Mouse (Mus musculus) heart, embryonic 11.5 days (tissue): ENCODE data around the gene Aqr. TPM values are rescaled to one million over a fixed set of nuclear protein-coding genes. Genes with fewer than 3 reads are reported as not detected.

Source experiments
- ATAC-seq: fragments of 200-750 bp; cut with Nextera tagmentation; replicated peaks from 2 replicates; pipeline ENCODE4 v1.8.0; 2017; ENCODE audit warnings: moderate library complexity; ENCODE audit not compliant: insufficient number of reproducible peaks, low FRiP score, low TSS enrichment
- H3K27ac ChIP-seq: fragments of 300-500 bp; sonication (generic); 2 replicates; pipeline ENCODE4 v1.5.1; 2014; ENCODE audit warnings: mild to moderate bottlenecking, low read depth, low read length
- H3K27me3 ChIP-seq: fragments of 300-500 bp; sonication (generic); 2 replicates; pipeline ENCODE4 v1.6.1; 2014; ENCODE audit warnings: mild to moderate bottlenecking, low read length, mixed read lengths; ENCODE audit not compliant: control insufficient read depth, insufficient read depth
- H3K36me3 ChIP-seq: fragments of 300-500 bp; sonication (generic); 2 replicates; pipeline ENCODE4 v1.6.1; 2014; ENCODE audit warnings: mild to moderate bottlenecking, low read length, moderate library complexity, mixed read lengths; ENCODE audit not compliant: control insufficient read depth, insufficient read depth
- H3K4me1 ChIP-seq: fragments of 300-500 bp; sonication (generic); 2 replicates; pipeline ENCODE4 v1.6.1; 2014; ENCODE audit warnings: low read length; ENCODE audit not compliant: control insufficient read depth, insufficient read depth
- H3K4me2 ChIP-seq: fragments of 300-500 bp; sonication (generic); 2 replicates; pipeline ENCODE4 v1.6.1; 2014; ENCODE audit warnings: mild to moderate bottlenecking, moderate library complexity
- H3K4me3 ChIP-seq: fragments of 300-500 bp; sonication (generic); 2 replicates; pipeline ENCODE4 v1.5.1; 2014; ENCODE audit warnings: low read depth, low read length
- H3K9ac ChIP-seq: fragments of 300-500 bp; sonication (generic); 2 replicates; pipeline ENCODE4 v1.6.1; 2014; ENCODE audit warnings: mild to moderate bottlenecking, low read depth, low read length, moderate library complexity
- H3K9me3 ChIP-seq: fragments of 300-500 bp; sonication (generic); replicated peaks from 2 replicates; pipeline ENCODE4 v1.6.1; 2016; ENCODE audit warnings: low read length; ENCODE audit not compliant: control insufficient read depth
- WGBS: fragments of 180-500 bp; shearing (Covaris S2); extraction: QIAGEN DNeasy Blood & Tissue Kit; methylation state at CpG from one replicate; pipeline ENCODE4 v1.1.7; 2014; ENCODE audit not compliant: insufficient replicate concordance; 5-methylcytosine and 5-hydroxymethylcytosine counted together
- polyA plus RNA-seq: library from polyadenylated mRNA; unstranded; fragments of >200 nt; fragmentation: Nextera tagmentation; extraction: Ambion mirVana; gene quantifications from 2 replicates; pipeline ENCODE4 v1.2.1, GENCODE M21; 2014

The Aqr gene
- polyA plus RNA-seq, 1 experiment from 2014 or later: 38.8 TPM

DNA sequence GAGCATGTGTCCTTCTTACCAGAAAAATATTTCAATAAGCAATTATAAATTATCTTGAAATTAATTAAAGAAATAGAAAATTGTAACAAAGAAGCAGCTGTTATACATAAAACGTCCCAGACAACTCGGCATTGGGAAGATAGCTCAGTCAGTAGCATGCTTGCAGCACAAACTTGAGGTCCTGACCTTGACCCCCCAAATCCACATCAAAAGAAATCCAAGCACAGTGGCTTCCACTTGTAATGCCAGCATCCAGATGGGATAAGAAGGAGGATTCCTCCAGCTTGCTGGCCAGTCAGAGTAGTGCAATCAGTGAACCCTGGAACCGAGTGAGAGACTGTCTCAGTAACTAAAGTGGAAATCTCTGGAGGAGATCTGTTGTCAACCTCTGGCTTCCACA, 120.6 kb downstream of the Aqr start:
- no peaks in the 10 kb centered on the region for H3K36me3 ChIP-seq
- no peak overlapping the region for H3K9ac ChIP-seq
- H3K4me2 ChIP-seq: no peak overlapping the region
- H3K27me3 ChIP-seq: no peaks in the 10 kb centered on the region
- no peak overlapping the region for H3K27ac ChIP-seq
- no peak for ATAC-seq
- H3K4me3 ChIP-seq: no peak overlapping the region
- H3K9me3 ChIP-seq: no peaks in the 10 kb centered on the region
- H3K4me1 ChIP-seq: no peaks in the 10 kb centered on the region
- WGBS: 76% methylated on average over 3 of the region's 3 CpGs

DNA sequence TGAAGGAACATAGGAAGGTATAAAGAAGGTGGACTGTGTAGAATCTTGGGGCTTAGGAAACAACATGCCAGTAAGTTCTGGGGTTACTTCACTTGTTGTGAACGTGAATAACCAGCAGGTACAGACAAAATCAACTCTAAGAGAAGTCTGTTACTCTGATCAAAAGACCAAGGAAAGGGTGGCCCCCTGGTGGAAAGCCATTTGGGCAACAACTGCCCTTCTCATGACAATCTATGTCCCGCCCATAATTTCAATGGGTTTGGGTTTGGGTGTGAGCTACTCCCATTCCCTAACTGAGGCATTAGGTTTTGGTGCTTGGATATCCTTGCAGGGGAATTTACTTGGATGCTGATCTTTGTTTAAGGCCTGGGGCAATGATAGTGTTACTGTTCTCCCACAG, 122.8 kb downstream of the Aqr start:
- 55% methylated on average over 2 of the region's 2 CpGs for WGBS
- ATAC-seq: no peak
- Histone ChIP-seq H3K4me2 (no peak overlapping the region), H3K36me3 (no peaks in the 10 kb centered on the region), H3K27me3 (no peaks in the 10 kb centered on the region), H3K9ac (no peak overlapping the region), H3K9me3 (no peaks in the 10 kb centered on the region), H3K27ac (no peak overlapping the region), H3K4me1 (no peaks in the 10 kb centered on the region), H3K4me3 (no peak overlapping the region)

DNA sequence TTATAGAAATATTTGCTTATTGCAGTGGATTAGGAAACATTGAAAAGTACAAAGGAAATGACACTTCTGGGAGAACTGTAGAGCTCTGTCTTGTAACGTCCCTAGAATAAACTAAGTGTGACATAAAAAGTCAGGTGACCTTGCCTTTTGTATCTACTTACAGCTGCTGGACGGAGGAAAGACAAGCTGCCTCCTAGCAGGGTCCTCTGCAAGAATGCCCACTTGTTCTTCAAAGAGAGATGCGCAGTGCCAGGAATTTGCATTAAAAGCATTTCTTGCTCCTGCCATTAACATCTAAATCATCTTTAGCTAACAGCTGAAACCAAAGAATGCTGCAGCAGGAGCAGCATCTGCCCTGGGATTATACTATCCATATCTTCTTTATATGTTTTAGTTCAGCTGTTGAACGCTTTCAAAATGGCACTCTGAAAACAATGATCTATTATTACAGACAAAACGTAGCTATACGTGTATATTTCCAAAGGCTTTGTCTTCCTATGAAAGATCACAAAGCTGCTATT, 126.7 kb downstream of the Aqr start:
- Histone ChIP-seq H3K4me2 (no peak overlapping the region), H3K9me3 (no peaks in the 10 kb centered on the region), H3K27me3 (no peaks in the 10 kb centered on the region), H3K9ac (no peak overlapping the region), H3K27ac (no peak overlapping the region), H3K36me3 (no peaks in the 10 kb centered on the region), H3K4me3 (no peak overlapping the region), H3K4me1 (peaks cover 5% of the 10 kb centered on the region; the same call in 1 of the 2 replicates)
- 50% methylated on average over 6 of the region's 6 CpGs for WGBS
- ATAC-seq: no peak

DNA sequence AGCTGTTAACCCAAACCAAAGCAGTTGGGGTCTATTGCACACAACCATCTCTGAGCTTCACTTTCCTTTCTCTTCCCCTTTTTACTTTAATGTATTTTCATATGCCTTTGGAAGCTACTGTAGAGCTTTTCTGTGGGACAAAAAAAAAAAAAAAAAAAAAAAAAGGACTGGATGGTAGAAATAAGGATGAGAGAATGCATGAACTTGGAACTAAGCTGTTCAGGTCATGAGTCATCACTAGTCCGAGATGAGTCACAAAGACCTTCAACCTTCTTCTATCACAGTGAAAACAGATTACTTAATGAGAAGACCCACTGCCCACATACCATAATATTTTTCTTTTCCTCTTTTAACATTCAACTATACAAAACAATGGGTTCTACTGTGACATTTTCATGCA, 127.2 kb downstream of the Aqr start:
- H3K27ac ChIP-seq: no peak overlapping the region

DNA sequence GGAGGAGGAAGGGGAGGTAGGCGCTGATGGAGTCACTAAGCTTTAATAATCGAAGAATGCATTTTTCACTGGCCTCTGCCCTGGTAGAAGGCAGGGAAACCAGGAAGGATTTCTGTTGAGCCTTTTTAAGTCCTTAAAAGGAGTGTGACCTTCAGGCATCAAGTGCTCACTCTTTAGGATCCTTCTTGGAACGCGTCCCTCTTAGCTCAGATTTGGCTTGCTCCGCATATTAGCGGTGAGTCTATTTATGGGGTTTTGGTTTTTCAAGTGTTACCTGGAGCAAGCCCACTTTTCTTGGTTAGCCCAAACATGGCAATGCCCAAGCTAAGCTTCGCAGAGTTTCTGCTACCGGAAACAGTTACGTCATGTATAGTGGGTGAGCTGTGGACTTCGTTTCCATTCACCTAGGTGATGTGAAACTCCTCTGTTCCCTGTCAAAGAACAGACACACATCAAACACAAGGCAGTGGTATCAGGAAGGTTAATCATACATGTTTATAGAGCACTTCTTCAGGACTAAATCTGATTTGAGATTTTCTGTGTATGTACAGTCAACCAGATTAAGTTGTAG, 128.5 kb downstream of the Aqr start:
- H3K36me3 ChIP-seq: no peaks in the 10 kb centered on the region
- H3K4me3 ChIP-seq: no peak overlapping the region
- ATAC-seq: no peak
- H3K27me3 ChIP-seq: no peaks in the 10 kb centered on the region
- no peaks in the 10 kb centered on the region for H3K9me3 ChIP-seq
- peak overlapping the region; percentile 47 for H3K4me2 ChIP-seq
- peak overlapping the region; percentile 99 for H3K27ac ChIP-seq
- H3K4me1 ChIP-seq: peaks cover 5% of the 10 kb centered on the region; the same call in 1 of the 2 replicates
- H3K9ac ChIP-seq: peak overlapping the region; percentile 75; the same call in 1 of the 2 replicates
- WGBS: 55% methylated on average over 10 of the region's 10 CpGs

More for the DNA sequence above, 127.2 kb downstream of the Aqr start:
- WGBS: 41% methylated on average over 1 of the region's 1 CpGs
- Histone ChIP-seq H3K9ac (no peak overlapping the region), H3K4me1 (peaks cover 5% of the 10 kb centered on the region; the same call in 1 of the 2 replicates), H3K36me3 (no peaks in the 10 kb centered on the region), H3K4me3 (no peak overlapping the region), H3K27me3 (no peaks in the 10 kb centered on the region), H3K9me3 (no peaks in the 10 kb centered on the region), H3K4me2 (no peak overlapping the region)
- no peak for ATAC-seq

DNA sequence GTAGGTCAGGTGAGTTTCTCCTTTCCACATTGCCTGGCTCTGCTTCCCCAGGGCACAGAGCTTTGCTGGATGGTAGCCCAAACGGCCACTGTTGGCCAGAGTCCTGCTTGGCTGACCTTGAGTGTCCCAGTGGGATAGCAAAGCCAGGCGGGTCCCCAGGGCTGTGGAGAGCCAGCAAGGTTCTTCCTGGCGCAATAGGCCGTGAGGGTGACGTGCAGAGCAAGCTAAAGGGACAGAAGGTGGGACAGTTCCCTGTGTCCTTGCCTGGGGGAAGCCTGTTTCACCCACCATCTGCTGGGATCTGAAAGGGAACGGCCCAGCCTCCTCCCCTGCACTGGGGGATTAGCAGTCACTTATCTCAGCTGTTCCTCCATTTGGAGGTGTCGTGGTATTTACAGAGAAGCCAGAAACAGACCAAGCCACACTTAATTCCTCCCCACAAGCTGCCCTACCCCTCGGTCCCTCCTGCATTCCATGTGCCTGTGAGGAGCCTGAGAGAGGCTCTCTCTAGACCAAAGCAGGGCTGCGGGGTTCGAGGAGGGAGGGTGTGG, 129.4 kb downstream of the Aqr start:
- peak; percentile 36 for ATAC-seq
- peaks cover 5% of the 10 kb centered on the region; the same call in 1 of the 2 replicates for H3K4me1 ChIP-seq
- H3K9ac ChIP-seq: peak overlapping the region; percentile 75
- no peaks in the 10 kb centered on the region for H3K9me3 ChIP-seq
- H3K4me3 ChIP-seq: peak overlapping the region; percentile 14
- no peaks in the 10 kb centered on the region for H3K27me3 ChIP-seq
- peak overlapping the region; percentile 47 for H3K4me2 ChIP-seq
- peak overlapping the region; percentile 99 for H3K27ac ChIP-seq
- H3K36me3 ChIP-seq: no peaks in the 10 kb centered on the region
- 4% methylated on average over 10 of the region's 10 CpGs for WGBS

DNA sequence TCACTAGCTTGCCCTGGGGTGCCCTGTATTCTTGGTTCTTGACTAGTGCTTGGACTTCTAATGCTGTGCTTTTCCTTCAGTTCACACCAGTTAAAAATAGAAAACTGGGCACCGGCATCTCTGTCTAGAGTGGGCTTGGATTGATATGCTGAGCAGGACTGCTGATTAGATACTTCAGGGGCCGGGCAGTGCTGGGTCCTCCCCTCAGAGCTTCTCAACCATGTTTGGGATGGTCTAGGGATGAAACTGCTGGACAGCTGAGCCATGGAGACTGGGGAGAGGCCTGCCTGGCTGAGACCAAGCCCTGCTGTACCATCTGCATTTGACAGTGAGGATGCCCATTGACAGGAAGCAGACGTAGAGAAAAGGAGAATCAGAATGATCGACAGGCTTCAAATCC, 132.7 kb downstream of the Aqr start:
- H3K27ac ChIP-seq: peak overlapping the region; percentile 99
- H3K4me1 ChIP-seq: peaks cover 5% of the 10 kb centered on the region
- no peaks in the 10 kb centered on the region for H3K36me3 ChIP-seq
- H3K9me3 ChIP-seq: no peaks in the 10 kb centered on the region
- WGBS: 30% methylated on average over 4 of the region's 4 CpGs
- peak overlapping the region; percentile 56 for H3K9ac ChIP-seq
- ATAC-seq: peak; percentile 52
- H3K4me3 ChIP-seq: peak overlapping the region; percentile 15
- H3K4me2 ChIP-seq: peak overlapping the region; percentile 46
- no peaks in the 10 kb centered on the region for H3K27me3 ChIP-seq

DNA sequence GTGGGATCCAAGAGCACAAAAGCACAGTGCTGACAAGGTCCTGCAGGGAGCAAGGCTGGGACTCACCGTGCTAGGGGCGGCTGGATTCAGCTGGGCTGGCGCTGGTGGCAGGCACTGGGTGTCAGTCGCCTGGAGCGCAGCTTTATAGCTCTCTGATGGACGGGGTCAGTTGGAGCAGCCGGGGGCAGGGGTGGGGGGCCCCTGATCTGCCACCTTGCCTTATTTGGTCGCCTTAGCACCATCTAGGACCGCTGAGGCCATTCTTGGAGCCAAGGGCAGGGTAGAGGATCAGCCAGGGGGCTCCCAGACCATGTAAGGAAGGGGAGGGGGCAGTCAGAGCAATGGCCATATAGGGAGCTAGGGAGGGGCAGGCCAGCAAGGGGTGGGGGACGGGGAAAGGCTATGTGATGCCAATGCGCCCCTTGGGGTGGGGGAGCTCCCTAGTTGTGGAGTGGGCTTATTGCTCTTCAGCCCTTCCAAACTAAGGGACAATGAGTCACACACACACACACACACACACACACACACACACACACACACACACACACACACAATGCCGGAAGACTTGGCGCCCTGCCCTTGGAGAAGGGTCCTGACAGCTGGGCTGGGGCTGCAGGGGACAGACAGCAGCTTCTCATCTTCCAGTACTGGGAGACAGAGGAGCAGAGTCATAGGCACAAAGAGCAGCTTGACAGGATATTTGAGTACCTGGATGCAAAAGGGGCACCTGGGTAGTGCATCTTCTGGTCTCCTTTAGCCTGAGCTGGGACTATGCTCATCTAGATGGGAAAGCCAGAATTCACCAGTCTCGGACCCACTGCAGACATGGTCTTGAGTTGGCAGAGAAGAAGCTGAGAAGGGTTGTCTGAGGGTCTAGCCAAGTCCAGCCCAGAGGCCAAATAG, 133.9 kb downstream of the Aqr start, which contains the start of gene Actc1:
Gene Actc1, minus strand, starts transcription at position 853 of the 903 bp plus-strand sequence.
- Histone ChIP-seq H3K27ac (peak within 1 kb of the TSS; percentile 99), H3K4me1 (peaks cover 5% of the 10 kb centered on the region), H3K36me3 (no peaks in the 10 kb centered on the region), H3K27me3 (no peaks in the 10 kb centered on the region), H3K4me3 (peak within 1 kb of the TSS; percentile 62), H3K9ac (peak within 1 kb of the TSS; percentile 94), H3K9me3 (no peaks in the 10 kb centered on the region), H3K4me2 (peak within 1 kb of the TSS; percentile 63)
- peak; percentile 77 for ATAC-seq
- 18% methylated on average over 14 of the region's 14 CpGs for WGBS
